Mouse (Mus musculus): ENCODE data around the gene Bcar1.

Bcar1 gene

GRCm38 (mm10) chr8:111678848-111679247 is 64.8 kb downstream of the Bcar1 start:
- WGBS: 55% methylated on average over 7 of the region's 7 CpGs

- WGBS: 16% methylated on average over 3 of the region's 3 CpGs
These were observed 65.5 kb downstream of the Bcar1 start for GRCm38 (mm10) chr8:111678111-111678510.

- WGBS: 85% methylated on average over 8 of the region's 8 CpGs
These were observed 67.4 kb downstream of the Bcar1 start for GRCm38 (mm10) chr8:111676237-111676636.

GRCm38 (mm10) chr8:111666751-111667150 is 76.9 kb downstream of the Bcar1 start:
- 73% methylated on average over 2 of the region's 2 CpGs for WGBS

GRCm38 (mm10) chr8:111662473-111662872 is 81.1 kb downstream of the Bcar1 start:
- 86% methylated on average over 3 of the region's 3 CpGs for WGBS

Data from cerebral cortex, adult 2 months (tissue).